Mouse (Mus musculus) adrenal gland (tissue): ENCODE measurements at regions not wholly inside any gene's neighbourhood (a gene's known extent, or its start where the extent isn't known, plus 50 kb on each side); places are given as distances from the start of the nearest gene placed in this dataset.
"Not testable (repeated sequence)": the region's sequence is repeated elsewhere in the genome, so short reads cannot be mapped to it uniquely, and the experiment has no call there.

Experiments
- intact Hi-C: fragments of 180-260 bp; cut with DNase I; formaldehyde crosslinking; loops from one replicate; pipeline ENCODE4 v1.15.1; 2025

DNA sequence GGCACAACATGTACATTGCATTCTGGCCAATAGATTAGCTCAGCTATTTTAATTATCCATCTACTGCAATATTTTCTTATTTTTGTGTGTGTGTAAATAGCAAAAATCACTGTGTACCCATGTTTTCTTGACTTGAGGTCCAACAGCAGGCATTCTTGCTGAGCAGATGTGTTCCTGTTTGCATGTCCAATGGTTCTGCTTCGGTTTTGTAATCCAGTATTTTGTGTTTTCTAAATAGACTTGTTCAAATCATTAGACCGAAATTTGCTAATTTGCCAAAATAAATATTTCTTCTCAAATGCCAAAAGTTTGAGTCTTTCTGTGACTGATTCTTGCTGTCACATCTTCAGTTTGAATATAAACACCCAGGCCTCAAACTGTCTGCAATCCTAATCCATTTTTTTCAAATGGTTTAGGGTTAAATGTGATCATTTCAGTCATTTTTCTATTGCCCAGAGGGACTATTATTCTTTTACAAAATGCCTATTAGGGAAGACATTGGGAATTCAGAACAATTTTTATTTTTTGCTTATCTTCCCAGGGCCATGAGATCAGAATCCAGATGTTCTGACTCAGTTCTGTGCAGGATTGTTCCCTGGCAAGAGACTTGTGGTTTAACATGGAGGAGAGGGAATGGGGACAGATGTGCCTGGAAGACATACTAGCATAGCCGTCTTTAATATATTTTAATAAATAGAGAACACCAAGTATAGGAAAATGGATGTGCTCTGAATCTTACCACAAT lies 341.3 kb upstream of the Adamts5 start:
- intact Hi-C loops = no loop called here

DNA sequence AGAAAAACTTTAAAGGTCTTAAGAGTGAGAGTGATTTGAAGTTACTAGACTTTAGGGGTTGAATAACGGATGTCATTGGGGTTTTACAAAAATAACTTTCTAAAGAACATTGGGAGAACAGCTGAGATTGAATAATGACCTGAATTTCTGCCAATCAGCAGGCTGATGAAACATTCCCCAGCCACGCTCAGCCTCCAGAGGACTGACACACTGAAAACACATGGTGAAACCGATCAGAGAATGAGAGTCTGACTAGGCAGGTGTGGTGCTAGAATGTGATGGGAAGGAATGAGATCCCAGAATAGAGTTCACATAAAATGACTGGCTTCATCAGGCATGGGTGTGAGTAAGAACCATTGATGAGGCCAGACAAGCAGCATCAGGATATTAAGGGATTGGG lies 321.4 kb upstream of the Adamts5 start:
- intact Hi-C loops = no loop called here

DNA sequence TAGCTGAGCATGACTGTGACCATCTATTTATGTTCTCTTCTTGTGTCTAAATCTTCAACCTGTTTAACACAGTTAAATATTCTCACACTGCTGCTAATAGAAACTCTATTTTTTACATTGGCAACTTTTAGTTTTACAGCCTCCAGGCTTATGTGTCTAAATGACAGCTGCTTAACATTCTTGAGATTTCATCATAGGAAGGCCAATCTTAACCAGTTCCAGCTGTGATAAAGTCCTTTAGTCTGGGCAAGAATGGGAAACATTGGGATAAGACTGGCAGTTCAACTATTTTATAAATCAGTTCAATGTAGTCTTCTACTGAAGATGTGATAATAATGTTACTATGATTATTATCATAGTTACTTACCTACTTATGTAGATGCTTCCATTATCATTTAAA lies 308.9 kb upstream of the Adamts5 start:
- intact Hi-C loops = no loop called here

DNA sequence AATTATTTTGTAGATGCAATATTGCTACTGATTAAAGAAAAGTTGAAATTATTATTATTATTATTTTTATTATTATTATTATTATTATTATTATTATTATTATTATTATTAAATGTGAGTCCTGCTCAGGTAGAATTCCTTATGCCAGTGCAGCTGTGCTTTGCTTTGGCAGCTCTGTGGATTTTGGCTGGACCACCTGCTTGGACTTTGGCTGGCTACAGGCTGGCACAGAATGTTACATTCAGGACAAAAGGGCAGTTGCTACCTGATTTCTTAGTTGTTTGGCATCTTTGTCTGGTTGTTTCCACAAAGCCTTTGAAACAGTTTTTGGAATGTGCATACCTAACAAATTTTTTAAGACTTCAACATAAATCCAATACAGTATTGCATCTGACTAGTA lies 307.7 kb upstream of the Adamts5 start:
- intact Hi-C loops = no loop called here

DNA sequence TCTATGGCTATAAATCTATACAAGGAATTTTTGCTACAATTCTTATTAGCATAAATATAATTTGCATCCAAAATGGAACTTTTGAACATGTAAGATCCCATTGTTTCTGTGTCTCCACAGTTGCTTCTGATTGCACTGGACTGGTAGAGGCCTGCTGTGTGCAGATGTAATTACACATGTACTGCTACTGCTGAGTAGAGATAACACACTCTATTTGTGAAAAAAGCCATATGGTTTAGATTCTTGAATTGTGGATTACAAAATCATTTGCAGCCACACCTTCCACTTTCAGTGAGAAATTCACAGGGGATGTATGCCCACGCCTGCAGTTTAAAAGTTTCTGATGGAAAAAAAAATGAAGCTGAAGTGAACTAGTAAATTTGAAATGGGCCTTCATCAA lies 288.2 kb upstream of the Adamts5 start:
- intact Hi-C loops = no loop called here

DNA sequence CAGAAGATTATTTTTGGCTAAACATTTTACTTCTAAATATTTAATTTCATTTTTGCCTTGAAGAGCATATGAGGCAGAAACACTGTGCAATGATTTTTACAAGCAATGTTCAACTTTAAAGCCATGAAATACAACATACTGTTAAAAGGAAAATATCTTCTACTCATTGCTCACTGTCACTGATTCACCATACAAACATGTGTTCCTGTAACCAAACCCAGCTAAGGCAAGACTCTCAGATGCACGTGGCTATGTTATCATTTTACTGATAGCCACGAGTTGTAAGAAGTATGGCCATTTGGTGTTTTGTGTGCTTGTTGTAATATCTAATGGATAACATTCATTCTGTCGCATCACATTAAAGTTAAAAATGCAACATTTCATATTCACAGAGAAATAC lies 287.3 kb upstream of the Adamts5 start:
- intact Hi-C loops = no loop called here

DNA sequence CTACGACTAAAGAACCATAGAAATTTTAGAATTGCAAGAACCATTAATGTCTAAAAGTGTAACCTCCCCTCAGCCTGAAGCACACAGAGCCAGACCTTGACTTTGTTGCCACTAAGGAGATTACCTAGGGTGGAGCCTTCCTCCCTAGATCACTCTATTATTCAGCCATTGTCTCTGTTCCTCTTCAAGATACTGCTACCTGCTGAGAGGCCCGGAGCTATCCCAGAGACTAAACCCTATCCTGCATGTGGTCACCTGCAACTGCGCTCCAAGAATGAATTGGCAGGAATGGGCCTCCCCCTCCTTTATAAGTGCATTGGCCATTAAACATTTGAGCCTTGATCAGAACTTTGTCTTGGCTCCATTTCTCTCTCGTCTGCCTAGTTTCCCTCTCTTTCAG lies 286.0 kb upstream of the Adamts5 start:
- intact Hi-C loops = not testable (repeated sequence)

DNA sequence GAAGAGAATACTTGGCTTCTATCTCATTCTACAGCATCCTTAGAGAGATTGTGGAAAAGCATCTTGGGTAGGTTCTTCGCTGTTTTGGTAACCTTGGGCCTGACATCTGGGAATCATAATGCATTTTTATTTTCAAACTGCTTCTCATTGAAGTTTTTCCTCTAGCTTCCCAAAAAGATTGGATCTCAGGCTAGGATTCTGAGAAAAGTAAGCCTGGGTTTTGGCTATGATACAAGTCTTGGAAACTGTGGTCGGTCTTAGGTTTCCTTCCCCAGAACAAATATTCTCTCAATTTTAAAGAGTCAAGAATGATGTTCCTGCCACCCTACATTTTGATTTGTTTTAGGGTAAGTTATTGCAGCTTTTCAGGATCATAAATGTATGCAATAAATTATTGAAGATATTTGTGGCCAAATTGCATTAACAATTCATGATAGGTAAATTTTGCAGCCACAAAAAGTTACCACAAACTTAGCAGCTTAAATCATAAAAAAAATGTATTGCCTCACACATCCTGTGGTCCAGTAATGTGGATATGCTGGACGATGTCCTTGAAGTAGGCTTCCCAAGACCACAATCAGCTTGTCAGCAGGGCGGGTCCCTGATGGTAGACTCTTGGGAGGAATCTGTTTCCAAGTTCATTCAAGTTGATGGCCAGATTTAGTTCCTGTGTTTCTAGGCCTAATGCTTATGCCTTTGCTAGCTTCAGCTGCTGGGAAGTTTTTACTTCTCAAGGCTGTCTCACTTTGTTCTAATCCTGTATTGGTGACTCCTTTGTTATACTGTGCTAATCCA lies 257.6 kb upstream of the Adamts5 start:
- intact Hi-C loops = no loop called here

DNA sequence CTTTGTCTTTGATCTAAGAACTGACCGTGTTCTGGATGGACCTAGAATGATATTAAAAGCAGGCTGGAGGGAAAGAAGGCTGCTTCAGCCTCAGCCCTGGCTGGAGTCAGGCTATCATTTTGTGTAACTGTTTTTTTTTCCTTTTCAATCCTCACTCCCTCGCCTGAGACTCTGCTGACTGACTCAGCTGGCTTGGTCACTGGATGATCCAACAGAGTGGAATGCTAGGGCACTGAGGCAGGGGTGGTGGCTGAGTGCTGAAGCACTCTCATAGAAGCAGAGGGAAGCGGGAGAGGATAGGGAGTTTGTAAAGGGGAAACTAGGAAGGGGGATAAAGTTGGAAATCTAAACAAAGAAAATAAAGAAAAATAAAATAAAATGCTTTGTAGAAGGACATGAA lies 236.5 kb upstream of the Adamts5 start:
- intact Hi-C loops = no loop called here

DNA sequence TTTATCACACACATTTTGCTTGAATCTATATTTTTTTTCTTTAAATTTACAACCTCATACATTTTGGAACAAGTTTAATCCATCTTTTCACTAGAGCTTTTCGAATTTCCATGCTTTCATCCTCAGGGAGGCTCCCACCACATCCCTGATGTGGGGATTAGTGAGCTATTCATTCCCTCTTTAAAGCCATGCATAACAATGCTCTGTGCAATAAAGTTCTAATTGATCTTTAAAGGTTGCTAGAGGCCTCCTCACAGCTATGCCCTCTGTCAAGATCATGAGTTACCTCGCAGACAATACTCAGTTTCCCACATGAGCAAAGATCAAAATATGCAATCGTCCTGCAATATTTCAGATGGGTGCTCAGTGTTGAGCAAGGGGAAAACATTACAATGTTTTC lies 234.5 kb upstream of the Adamts5 start:
- intact Hi-C loops = no loop called here

DNA sequence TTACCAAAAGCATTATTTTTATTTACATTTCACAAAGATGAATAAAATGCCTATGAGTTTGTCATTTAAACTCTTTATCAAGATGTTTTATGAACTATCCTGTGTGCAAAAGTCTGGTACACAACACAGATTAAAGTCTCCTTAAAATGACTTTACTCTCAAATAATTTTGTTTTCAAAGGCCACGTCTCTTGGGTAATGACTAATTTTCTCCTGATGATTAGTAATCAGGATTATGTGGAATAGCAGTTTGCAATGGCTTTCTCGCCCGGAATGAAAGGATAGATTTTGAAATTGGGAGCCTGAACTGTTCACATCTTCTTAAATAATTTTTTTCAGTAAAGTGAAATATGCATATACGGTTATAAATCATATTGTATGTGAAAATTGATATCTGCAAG lies 225.8 kb upstream of the Adamts5 start:
- intact Hi-C loops = no loop called here

DNA sequence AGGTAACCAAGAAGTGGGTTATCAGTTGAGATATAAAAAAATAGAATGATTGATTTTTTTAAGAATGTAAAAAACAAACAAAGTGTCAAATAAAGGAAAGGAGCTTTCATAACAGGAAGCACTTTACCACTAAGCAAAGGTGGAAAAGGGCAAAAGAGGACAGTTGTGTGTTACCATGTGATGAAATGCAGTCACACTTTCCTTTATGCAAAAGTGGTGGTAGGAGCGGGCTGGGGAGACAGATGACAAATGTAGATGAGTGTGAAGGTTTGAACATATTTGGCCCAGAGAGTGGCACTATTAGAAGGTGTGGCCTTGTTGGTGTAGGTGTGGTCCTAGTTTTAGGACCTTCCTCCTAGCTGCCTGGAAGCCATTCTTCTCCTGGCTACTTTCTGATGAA lies 222.6 kb upstream of the Adamts5 start:
- intact Hi-C loops = no loop called here

DNA sequence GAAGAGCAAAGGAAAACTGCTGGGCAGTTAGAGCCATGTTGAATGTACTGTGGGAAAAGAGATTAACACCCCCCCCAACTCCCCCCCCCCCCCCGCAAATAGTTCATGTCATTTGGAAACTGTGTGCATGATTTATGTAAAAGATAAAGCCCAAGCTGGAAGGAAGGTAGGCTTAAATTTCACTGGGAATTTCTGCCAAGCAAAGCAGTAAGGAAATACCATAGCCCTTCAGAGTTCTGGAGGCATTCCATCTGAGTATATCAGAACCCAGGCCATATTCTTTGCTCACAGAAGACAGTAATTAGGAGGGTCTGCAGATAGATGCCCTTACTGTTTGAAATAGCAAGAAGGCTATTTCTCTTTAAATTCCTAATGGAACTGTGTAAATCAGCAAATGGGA lies 221.3 kb upstream of the Adamts5 start:
- intact Hi-C loops = no loop called here

DNA sequence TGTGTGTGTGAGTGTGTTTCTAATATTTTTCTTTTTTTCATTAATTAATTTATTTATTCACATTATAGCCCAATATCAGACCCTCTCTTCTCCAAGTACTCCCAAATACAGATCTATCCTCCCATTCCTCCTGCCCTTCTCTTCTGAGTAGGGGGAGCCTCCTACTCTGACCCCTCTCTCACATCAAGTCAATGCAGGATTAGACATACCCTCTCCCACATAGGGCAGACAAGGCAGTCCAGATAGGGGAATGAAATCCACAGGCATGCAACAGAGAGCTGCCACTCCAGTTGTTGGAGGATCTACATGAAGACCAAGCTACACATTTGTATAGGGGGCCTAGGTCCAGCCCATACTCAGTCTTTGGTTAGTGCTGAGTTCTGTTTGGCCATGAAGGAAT lies 216.3 kb upstream of the Adamts5 start:
- intact Hi-C loops = no loop called here

DNA sequence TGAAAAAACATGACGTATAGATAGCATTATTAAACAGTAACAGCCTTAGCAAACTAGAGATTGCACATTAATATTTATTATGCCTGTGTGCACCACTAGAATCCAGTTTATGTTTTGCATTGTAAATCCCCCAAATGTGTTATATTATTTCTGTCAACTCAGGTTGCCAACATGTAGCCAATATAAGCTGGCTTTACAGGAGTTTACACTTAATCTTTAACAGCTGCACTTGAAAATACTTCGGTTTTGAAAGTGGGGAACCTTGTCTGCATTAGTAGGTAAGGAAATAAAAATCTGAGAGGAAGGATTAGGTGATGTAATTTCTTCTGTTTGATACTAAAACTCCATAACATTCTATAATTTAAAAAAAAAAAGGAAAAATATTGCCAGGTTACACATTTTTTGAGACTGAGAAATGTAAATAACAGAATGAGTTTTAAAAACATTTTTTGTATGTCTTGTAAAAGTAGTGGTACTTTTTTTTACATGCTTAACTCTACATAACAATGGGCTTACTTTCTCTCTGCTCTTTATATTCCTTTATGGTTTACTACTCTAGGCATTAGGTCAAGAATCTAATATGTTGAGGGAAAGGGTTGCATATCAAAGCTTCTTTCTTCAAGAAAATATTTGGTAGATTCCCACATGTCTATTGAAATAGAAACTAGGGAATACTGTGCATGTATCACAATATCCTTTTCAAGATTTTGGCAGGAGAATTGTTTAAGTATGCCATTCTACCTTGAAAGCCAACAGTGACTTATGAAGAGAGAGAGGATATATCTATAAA lies 214.2 kb upstream of the Adamts5 start:
- intact Hi-C loops = no loop called here

DNA sequence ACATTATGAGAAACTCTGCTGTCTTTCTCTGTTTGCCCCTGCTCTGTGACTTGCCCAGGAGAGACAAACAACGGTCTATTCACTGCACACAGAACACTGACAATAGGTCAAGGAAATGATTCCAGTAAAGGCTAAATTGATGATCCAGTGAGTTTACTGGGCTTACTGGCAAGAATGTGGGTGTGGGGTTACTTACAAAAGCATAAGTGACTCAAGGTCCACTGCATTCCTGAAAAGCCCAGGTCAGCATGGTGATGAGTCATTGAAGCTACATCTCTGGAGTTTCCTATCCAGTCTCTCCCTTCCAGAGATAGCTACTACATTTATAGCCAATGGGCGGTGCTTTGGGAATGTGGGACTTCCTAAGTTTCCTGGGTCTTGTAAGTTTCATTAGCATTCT lies 192.8 kb upstream of the Adamts5 start:
- intact Hi-C loops = no loop called here

DNA sequence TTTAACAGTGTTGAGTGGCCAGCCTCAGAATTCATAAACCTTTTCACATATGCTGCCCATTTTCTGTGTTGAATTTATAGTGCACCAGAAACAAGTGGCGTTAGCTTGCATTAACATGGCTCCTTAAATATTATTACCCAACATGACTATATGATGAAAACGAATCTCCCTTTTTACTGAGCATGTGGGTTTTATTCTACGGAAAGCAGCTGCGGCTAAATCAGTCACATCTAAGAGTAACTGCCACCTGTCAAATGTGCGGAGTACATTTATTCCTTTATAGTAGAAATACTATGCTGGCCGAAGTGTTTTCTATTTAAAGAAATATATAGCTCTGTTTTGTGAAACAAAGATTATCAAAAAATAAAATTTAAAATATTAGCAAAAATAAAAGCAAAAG lies 188.5 kb upstream of the Adamts5 start:
- intact Hi-C loops = no loop called here

DNA sequence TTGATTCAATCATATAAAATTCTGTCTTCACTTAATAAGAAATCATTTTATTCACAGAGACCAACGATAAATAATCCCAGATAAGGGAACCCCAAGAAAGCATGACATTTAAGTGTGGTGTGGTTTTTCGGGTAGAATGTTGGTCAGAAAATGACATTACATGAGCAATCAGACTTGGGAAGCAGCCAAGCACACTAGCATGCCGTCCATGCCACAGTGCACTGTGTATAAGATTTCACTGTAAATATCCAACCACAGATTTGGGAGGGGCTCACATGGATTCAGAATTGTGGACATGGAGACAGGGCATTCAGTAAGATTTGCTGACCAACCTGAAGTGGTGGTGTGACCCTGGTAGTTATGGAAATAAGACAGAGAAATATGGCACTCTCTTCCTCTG lies 185.8 kb upstream of the Adamts5 start:
- intact Hi-C loops = no loop called here

DNA sequence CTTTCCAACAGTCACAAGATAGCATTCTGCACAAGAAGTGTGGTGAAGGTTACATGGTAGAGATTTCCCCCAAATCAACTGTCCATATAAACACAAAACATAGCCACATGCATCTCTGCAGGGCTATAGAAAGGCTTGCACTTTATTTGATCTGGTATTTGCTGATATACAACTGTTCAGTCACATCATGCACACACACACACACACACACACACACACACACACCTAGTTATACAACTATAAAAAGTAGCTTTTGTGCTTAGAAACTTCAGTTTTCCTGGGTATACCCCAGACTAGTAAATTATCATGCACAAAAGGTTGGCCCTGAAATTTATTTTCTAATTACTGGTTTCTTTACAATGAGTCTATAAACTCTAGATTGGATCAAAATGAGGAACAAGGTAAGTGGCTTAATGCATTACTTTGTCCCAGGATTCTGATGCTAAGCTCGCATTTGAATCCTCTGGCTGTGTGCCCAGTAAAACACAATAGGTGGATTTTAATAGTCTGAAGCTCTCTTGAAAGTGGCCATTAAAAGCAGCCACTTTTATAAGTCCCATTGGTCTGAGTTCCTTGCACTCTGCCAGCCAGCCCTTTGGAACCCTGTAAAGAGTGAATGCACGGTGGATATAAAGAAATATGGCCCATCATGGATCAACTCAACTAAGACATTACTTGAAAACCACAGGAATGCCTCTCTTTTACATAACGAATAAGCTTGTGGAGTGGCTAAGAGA lies 166.2 kb upstream of the Adamts5 start:
- intact Hi-C loops = no loop called here

DNA sequence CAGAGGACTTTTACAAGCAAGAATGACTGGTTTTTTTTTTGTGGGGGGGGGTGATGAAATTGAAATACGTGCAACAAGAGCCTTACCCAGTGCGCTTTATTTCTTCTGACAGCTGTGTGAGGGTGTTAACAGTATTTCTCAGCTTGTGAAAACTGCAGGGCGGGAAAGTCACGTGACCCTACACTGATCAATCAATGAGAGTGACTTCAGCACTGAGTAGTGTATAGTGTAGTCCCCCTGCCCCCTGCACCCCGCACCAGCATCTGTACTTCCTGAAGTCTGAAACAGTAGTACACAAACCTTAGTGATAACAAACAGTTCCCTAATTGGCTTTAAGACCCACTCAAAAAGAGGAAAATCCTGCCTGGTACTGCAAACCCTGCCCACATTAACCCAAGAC lies 158.5 kb upstream of the Adamts5 start:
- intact Hi-C loops = no loop called here

DNA sequence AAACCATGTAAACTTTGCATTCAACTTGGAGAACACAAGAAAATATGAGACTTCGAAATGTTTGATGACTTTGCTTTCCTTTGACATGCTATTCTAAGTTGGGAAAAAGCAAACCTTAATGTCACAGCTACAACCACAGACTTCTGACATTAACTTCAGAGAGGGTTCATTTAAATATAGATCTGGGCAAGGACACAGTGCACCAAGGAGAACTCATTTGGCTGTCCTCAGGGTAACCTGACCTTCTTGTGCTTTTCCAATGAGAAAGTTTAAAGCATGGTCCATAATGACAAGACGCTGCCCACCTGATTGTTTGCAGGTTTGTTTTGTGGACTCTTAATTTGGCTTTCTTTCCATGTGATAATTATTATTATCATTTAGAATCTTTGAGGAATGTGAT lies 143.1 kb upstream of the Adamts5 start:
- intact Hi-C loops = no loop called here

DNA sequence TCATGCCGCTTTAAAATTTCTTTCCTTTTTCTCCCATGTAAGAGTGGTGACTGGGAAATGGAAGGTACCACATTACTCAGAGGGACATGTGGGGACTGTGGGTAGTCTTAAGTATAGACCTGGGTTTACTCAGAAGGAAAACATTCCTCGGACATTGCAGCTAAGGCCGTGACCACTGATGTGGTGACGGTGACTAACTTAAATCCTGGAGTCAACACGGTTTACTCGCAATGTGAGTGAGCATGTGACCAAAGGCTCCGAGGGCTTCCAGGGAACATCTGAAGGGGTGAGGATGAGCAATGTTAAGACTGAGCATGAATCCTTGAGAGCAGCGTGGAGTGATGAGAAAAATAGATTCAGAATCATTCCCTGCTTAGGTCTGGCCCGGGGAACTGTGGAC lies 133.1 kb upstream of the Adamts5 start:
- intact Hi-C loops = no loop called here
